Mouse (Mus musculus) liver, adult 2 months (tissue): ENCODE measurements around the gene E030018B13Rik.

ENCODE experiments used
- CTCF ChIP-seq: fragments of 200-500 bp; IDR thresholded peaks from 2 replicates; pipeline ENCODE4 v1.5.1; 2011; ENCODE audit warnings: low read depth, low read length, control low read depth
- POLR2A ChIP-seq: fragments of 200-500 bp; IDR thresholded peaks from 2 replicates; pipeline ENCODE4 v1.6.1; 2011; ENCODE audit warnings: low read length, control low read depth; ENCODE audit not compliant: insufficient read depth; ENCODE audit errors: extremely low read depth

DNA sequence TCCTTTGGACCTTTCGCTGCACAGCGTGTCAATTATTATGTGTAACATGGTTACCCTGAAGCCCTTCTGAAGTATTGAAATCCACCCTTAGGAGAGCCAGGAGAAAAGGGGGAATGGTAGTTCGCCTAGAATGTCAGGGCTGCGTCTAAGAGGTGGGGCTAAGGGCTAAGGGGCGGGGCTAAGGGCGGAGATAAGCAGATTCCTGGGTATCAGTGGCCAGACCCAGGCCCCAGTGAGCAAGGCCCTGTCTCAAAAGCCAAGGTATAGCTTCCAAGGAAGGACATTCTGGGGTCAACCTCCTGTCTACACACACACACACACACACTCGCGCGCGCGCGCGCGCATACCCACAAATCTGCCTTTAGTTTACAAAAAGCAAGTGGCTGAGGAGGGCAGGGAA, 39.0 kb upstream of the E030018B13Rik start:
- TF ChIP-seq CTCF (no peak), POLR2A (no peak)
